Mouse (Mus musculus) midbrain, embryonic 12.5 days (tissue): Measurements from ENCODE around the gene Gnat2. TPM values are rescaled to one million over a fixed set of nuclear protein-coding genes. Genes with fewer than 3 reads are reported as not detected.

ENCODE experiments used
- ATAC-seq: fragments of 200-750 bp; cut with Nextera tagmentation; 2 replicates; pipeline ENCODE4 v1.8.0; 2017; ENCODE audit warnings: low read depth, moderate TSS enrichment, moderate library complexity; ENCODE audit not compliant: low FRiP score
- H3K27ac ChIP-seq: fragments of 300-500 bp; sonication (generic); replicated peaks from 2 replicates; pipeline ENCODE4 v1.5.1; 2016; ENCODE audit warnings: mild to moderate bottlenecking
- H3K27me3 ChIP-seq: fragments of 300-500 bp; sonication (generic); 2 replicates; pipeline ENCODE4 v1.6.1; 2016; ENCODE audit warnings: mild to moderate bottlenecking
- H3K36me3 ChIP-seq: fragments of 300-500 bp; sonication (generic); 2 replicates; pipeline ENCODE4 v1.6.1; 2016
- H3K4me1 ChIP-seq: fragments of 300-500 bp; sonication (generic); 2 replicates; pipeline ENCODE4 v1.6.1; 2016
- H3K4me2 ChIP-seq: fragments of 300-500 bp; sonication (generic); replicated peaks from 2 replicates; pipeline ENCODE4 v1.6.1; 2016; ENCODE audit warnings: mild to moderate bottlenecking, moderate library complexity
- H3K4me3 ChIP-seq: fragments of 300-500 bp; sonication (generic); 2 replicates; pipeline ENCODE4 v1.5.1; 2016; ENCODE audit warnings: mild to moderate bottlenecking
- H3K9ac ChIP-seq: fragments of 300-500 bp; sonication (generic); replicated peaks from 2 replicates; pipeline ENCODE4 v1.6.1; 2016; ENCODE audit warnings: mild to moderate bottlenecking, moderate library complexity
- H3K9me3 ChIP-seq: fragments of 300-500 bp; sonication (generic); 2 replicates; pipeline ENCODE4 v1.6.1; 2016; ENCODE audit warnings: mild to moderate bottlenecking
- WGBS: fragments of 180-500 bp; shearing (Covaris S2); methylation state at CpG from one replicate; pipeline ENCODE4 v1.1.7; 2016; 5-methylcytosine and 5-hydroxymethylcytosine counted together
- polyA plus RNA-seq: library from polyadenylated mRNA; unstranded; fragments of >200 nt; fragmentation: Nextera tagmentation; extraction: Ambion mirVana; gene quantifications from 2 replicates; pipeline ENCODE4 v1.2.1, GENCODE M21; 2016

Gnat2 gene
- polyA plus RNA-seq, 1 experiment from 2014 or later = 0.41 TPM

DNA sequence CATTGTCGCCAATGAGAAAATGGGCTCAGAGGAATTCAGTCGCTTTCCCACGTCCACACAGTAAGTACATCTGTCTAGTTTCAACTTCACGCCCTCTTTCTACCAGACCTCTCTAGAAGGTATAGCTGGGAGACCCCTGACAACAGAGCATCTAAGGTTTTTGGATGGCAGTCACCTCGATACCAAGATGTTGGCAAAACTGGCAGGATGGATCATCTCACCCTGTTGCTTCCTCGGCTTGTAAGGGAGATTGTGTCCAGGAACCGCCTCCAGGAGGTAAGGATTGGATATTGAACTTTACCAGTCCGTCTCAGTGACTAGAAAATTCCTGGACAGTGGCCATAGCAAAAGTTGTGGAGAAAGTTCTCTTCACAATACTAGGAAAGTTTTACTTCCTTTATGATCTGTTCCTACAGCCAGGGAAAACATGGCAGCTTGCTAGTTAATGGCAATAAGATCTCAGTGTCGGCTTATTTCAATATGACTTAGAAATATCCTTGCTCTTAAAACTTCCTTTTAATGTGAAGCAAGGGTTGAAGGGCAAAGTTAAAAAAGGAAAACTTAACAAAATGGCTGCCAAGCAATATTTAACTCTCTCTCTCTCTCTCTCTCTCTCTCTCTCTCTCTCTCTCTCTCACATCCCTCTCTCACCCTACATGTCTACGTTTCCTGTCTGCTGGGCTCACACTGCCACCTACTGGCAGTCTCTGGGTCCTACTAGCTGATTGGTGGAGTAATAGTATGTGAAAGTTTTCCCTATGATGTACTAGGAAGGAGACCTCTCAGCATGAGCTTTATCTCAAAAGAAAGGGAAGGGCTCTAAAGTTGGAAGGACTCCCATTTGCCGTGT is 55.0 kb downstream of the Gnat2 start:
- 68% methylated on average over 11 of the region's 11 CpGs for WGBS
- Histone ChIP-seq H3K4me1 (peaks cover 15% of the 10 kb centered on the region), H3K9me3 (no peaks in the 10 kb centered on the region), H3K27ac (no peak overlapping the region), H3K9ac (no peak overlapping the region), H3K4me2 (no peak overlapping the region), H3K27me3 (no peaks in the 10 kb centered on the region), H3K4me3 (no peak overlapping the region), H3K36me3 (no peaks in the 10 kb centered on the region)
- ATAC-seq = peak; percentile 62; the same call in 1 of the 2 replicates

Other genes with a start within 250 kb of the Gnat2 start
- not detected in 2 replicates for gene Eps8l3, start 215.6 kb upstream of the Gnat2 start, polyA plus RNA-seq
- 219 and 231 TPM in 2 replicates for gene Gstm5, start 197.0 kb upstream of the Gnat2 start, polyA plus RNA-seq
- gene Gstm7, start 161.0 kb upstream of the Gnat2 start, polyA plus RNA-seq = 72.7 and 79.8 TPM in 2 replicates
- 10.0 and 12.2 TPM in 2 replicates for gene Gstm6, start 149.0 kb upstream of the Gnat2 start, polyA plus RNA-seq
- gene Gstm3, start 123.5 kb upstream of the Gnat2 start, polyA plus RNA-seq = not detected in 2 replicates
- gene Gstm2, start 106.3 kb upstream of the Gnat2 start, polyA plus RNA-seq = 10.5 and 15.6 TPM in 2 replicates
- 22.5 and 25.5 TPM in 2 replicates for gene Gstm1, start 74.8 kb upstream of the Gnat2 start, polyA plus RNA-seq
- gene Gstm4, start 47.9 kb upstream of the Gnat2 start, polyA plus RNA-seq = 12.6 and 13.5 TPM in 2 replicates
- gene Ampd2, start 6.1 kb upstream of the Gnat2 start, polyA plus RNA-seq = 50.7 and 51.5 TPM in 2 replicates
- 189 and 199 TPM in 2 replicates for gene Gnai3, start 53.4 kb downstream of the Gnat2 start, polyA plus RNA-seq
- gene Gpr61, start 62.1 kb downstream of the Gnat2 start, polyA plus RNA-seq = 0.80 and 1.0 TPM in 2 replicates
- gene Amigo1, start 93.5 kb downstream of the Gnat2 start, polyA plus RNA-seq = 7.5 and 9.3 TPM in 2 replicates
- 5.6 TPM in 2 replicates for gene Cyb561d1, start 108.4 kb downstream of the Gnat2 start, polyA plus RNA-seq
- gene Atxn7l2, start 118.1 kb downstream of the Gnat2 start, polyA plus RNA-seq = 28.9 and 29.8 TPM in 2 replicates
- 1.3 and 2.0 TPM in 2 replicates for gene Sypl2, start 133.9 kb downstream of the Gnat2 start, polyA plus RNA-seq
- 220 and 232 TPM in 2 replicates for gene Psma5, start 164.1 kb downstream of the Gnat2 start, polyA plus RNA-seq
- 31.2 and 38.5 TPM in 2 replicates for gene Sort1, start 191.3 kb downstream of the Gnat2 start, polyA plus RNA-seq